ENCODE assay signal across 22 mouse cellular contexts in the genomic region with DNA sequence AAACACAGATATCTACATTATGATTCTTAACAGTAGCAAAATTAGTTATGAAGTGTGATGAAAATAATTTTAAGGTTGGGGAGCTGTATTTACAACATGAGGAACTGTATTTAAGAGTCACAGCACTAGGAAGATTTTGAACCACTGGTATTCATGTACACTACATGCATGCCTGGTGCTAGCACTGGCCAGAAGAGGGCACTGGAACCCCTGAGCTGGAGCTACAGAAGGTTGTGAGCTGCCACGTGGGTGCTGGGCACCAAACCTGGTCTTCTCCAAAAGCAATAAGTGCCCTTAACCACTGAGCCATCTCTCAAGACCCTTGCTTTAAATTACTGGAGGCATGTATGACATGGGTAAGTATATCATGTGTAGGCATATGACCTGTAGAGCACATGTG. TPM values are rescaled to one million over a fixed set of nuclear protein-coding genes. Genes with fewer than 3 reads are reported as not detected.
DNase-seq lines count a peak whose midpoint lies in the region; TF ChIP-seq lines count a peak whose summit lies in the region.
"Had no signal": no experiment of that assay in that cellular context is flagged by ENCODE, and none has a peak within 500 bp of the region (broad histone marks: within the 10 kb centered on the region; RNA-seq: fewer than 3 reads in every experiment).

No protein-coding gene starts in this region.

- no peak overlapping the region for H3K4me3 ChIP-seq in cerebellum, adult 2 months (replicated peaks; ENCODE audit: insufficient read depth, low read depth, low read length)
- H3K4me3 ChIP-seq in left cerebral cortex, adult 2 months: no peak overlapping the region
- no peak overlapping the region for H3K4me3 ChIP-seq in embryonic facial prominence, embryonic 10.5 days
- H3K4me3 ChIP-seq: forebrain, embryonic 13.5 days; heart, embryonic 13.5 days; hindbrain, embryonic 15.5 days; liver, embryonic 13.5 days; neural tube, embryonic 12.5 days had no signal

- H3K27ac ChIP-seq in cerebellum, adult 2 months (ENCODE audit: insufficient read depth, low read length): no peak overlapping the region
- H3K27ac ChIP-seq in left cerebral cortex, adult 2 months: no peak overlapping the region
- H3K27ac ChIP-seq in embryonic facial prominence, embryonic 10.5 days (replicated peaks): no peak overlapping the region
- H3K27ac ChIP-seq: forebrain, embryonic 13.5 days; heart, embryonic 13.5 days; hindbrain, embryonic 15.5 days; liver, embryonic 13.5 days; neural tube, embryonic 12.5 days had no signal

- TF ChIP-seq POLR2A in cerebellum, adult 2 months (IDR thresholded peaks at IDR 0.05; ENCODE audit: borderline replicate concordance, insufficient read depth, low read length): no peak

- 80% methylated on average over 1 of the region's 1 CpGs for WGBS in cerebellum, adult 2 months
- 72% methylated on average over 1 of the region's 1 CpGs for WGBS in embryonic facial prominence, embryonic 10.5 days

- TF ChIP-seq CTCF in cerebellum, adult 2 months (IDR thresholded peaks at IDR 0.05; ENCODE audit: borderline replicate concordance, insufficient read depth, low read depth, low read length): peak; percentile 11; the same call in 1 of the 2 replicates
- TF ChIP-seq CTCF in left cerebral cortex, adult 2 months (IDR thresholded peaks at IDR 0.05): peak; percentile 14

- no peaks in the 10 kb centered on the region; the same call in 1 of the 2 replicates for H3K27me3 ChIP-seq in cerebellum, adult 2 months (ENCODE audit: control insufficient read depth, insufficient read depth, low read length)
- H3K27me3 ChIP-seq in embryonic facial prominence, embryonic 10.5 days (replicated peaks; ENCODE audit: low read depth, poor library complexity, severe bottlenecking): no peaks in the 10 kb centered on the region
- H3K27me3 ChIP-seq: forebrain, embryonic 13.5 days; heart, embryonic 13.5 days; hindbrain, embryonic 15.5 days; liver, embryonic 13.5 days; neural tube, embryonic 12.5 days had no signal

- H3K36me3 ChIP-seq in embryonic facial prominence, embryonic 10.5 days (replicated peaks): peaks cover 96% of the 10 kb centered on the region

- DNase-seq in cerebellum, adult 2 months: no peak
- no peak for DNase-seq in cerebellum, postnatal 25 days
- no peak for DNase-seq in left cerebral cortex, adult 2 months (ENCODE audit: extremely low spot score in 1 of 2, low spot score in 2 of 2)
- no peak for DNase-seq in left cerebral cortex, postnatal 25 days (ENCODE audit: low spot score in 2 of 2)
- DNase-seq in 416B (ENCODE audit: low read depth) (peak; percentile 18), R1 (ENCODE audit: low read depth, low spot score) (peak; percentile 64)
- DNase-seq in embryo, embryonic 10.5 days (ENCODE audit: low spot score): no peak
- DNase-seq in embryonic facial prominence, embryonic 10.5 days (ENCODE audit: low spot score): no peak
- DNase-seq: adrenal gland, postnatal 25 days; cerebellum, adult 8-10 months; embryo, embryonic 11 days; heart, postnatal 36 days; kidney, adult 18-20 months; kidney, postnatal 4 days; liver, embryonic 13.5 days; right cerebral cortex, postnatal 4 days had no signal

- H3K4me1 ChIP-seq in cerebellum, adult 2 months (ENCODE audit: control insufficient read depth, insufficient read depth, low read length): no peaks in the 10 kb centered on the region
- no peaks in the 10 kb centered on the region for H3K4me1 ChIP-seq in embryonic facial prominence, embryonic 10.5 days
- H3K4me1 ChIP-seq: forebrain, embryonic 13.5 days; heart, embryonic 13.5 days; hindbrain, embryonic 15.5 days; liver, embryonic 13.5 days; neural tube, embryonic 12.5 days had no signal

- intact Hi-C loops in left cerebral cortex, adult 2 months (cut with DNase I): no loop called here
- intact Hi-C loops in left cerebral cortex, postnatal 25 days (cut with DNase I): no loop called here

- no peaks in the 10 kb centered on the region for H3K9me3 ChIP-seq in embryonic facial prominence, embryonic 10.5 days
- H3K9me3 ChIP-seq: forebrain, embryonic 13.5 days; hindbrain, embryonic 15.5 days; liver, embryonic 13.5 days; neural tube, embryonic 12.5 days had no signal

RNA-seq across cellular contexts. Expression of gene S100pbp, which starts 17.0 kb away (rescaled TPM):
- polyA plus RNA-seq in cerebellum, adult 2 months (2012; rRNA removed): 28.5 and 31.3 TPM in 2 replicates
- 10 to 100 TPM; 33.9 to 34.5 TPM for total RNA-seq in left cerebral cortex, adult 2 months (2021)
- total RNA-seq in left cerebral cortex, postnatal 25 days (2021): 10 to 100 TPM; 37.8 to 41.2 TPM
- polyA plus RNA-seq in embryonic facial prominence, embryonic 10.5 days (2016; fragmentation: Nextera tagmentation; extraction: Ambion mirVana): 29.5 and 29.8 TPM in 2 replicates

RNA-seq across cellular contexts. Expression of gene Yars, which starts 17.0 kb away (rescaled TPM):
- polyA plus RNA-seq in cerebellum, adult 2 months (2012; rRNA removed): 104 and 107 TPM in 2 replicates
- total RNA-seq in left cerebral cortex, adult 2 months (2021): 10 to 100 TPM; 87.4 to 93.1 TPM
- total RNA-seq in left cerebral cortex, postnatal 25 days (2021): 10 to 100 TPM; 85.3 to 96.2 TPM
- polyA plus RNA-seq in embryonic facial prominence, embryonic 10.5 days (2016; fragmentation: Nextera tagmentation; extraction: Ambion mirVana): 96.0 and 105 TPM in 2 replicates

RNA-seq across cellular contexts. Expression of gene Fndc5, which starts 35.7 kb away (rescaled TPM):
- 192 TPM in 2 replicates for polyA plus RNA-seq in cerebellum, adult 2 months (2012; rRNA removed)
- total RNA-seq in left cerebral cortex, adult 2 months (2021): 10 to 100 TPM; 54.0 to 58.1 TPM
- total RNA-seq in left cerebral cortex, postnatal 25 days (2021): 10 to 100 TPM; 56.2 to 63.4 TPM
- polyA plus RNA-seq in embryonic facial prominence, embryonic 10.5 days (2016; fragmentation: Nextera tagmentation; extraction: Ambion mirVana): 1.5 TPM in 2 replicates
- total RNA-seq: monocyte, adult 5-6 weeks had no signal

RNA-seq across cellular contexts. Expression of gene Hpca, which starts 50.7 kb away (rescaled TPM):
- 148 and 176 TPM in 2 replicates for polyA plus RNA-seq in cerebellum, adult 2 months (2012; rRNA removed)
- 100 to 1,000 TPM; 650 to 692 TPM for total RNA-seq in left cerebral cortex, adult 2 months (2021)
- 100 to 1,000 TPM; 621 to 724 TPM for total RNA-seq in left cerebral cortex, postnatal 25 days (2021)
- 0.66 and 1.8 TPM in 2 replicates for polyA plus RNA-seq in embryonic facial prominence, embryonic 10.5 days (2016; fragmentation: Nextera tagmentation; extraction: Ambion mirVana)
- total RNA-seq: heart, postnatal 36 days; megakaryocyte-erythroid progenitor cell, adult 5-6 weeks; monocyte, adult 5-6 weeks had no signal

Comparison
In these comparisons a context has a peak if more than half of its experiments do, and no peak if none do; other contexts are left out.
1. DNase-seq: peak in 416B (single experiment) and R1 (single experiment); none in cerebellum, adult 2 months (0 of 2), cerebellum, postnatal 25 days (0 of 2), left cerebral cortex, adult 2 months (0 of 2), left cerebral cortex, postnatal 25 days (0 of 2), embryo, embryonic 10.5 days (single experiment) and embryonic facial prominence, embryonic 10.5 days (single experiment).